Mouse (Mus musculus) leukemia stem cell, adult 10-12 weeks (primary cell): ENCODE results near the gene Hltf. TPM values are rescaled to one million over a fixed set of nuclear protein-coding genes. Genes with fewer than 3 reads are reported as not detected.

Experiments
- polyA plus RNA-seq: library from polyadenylated mRNA; stranded (reverse); fragments of >175 nt; gene quantifications from 2 replicates; pipeline ENCODE4 v1.2.3, GENCODE M21; 2012; ENCODE audit warnings: low replicate concordance

Hltf gene
- 9.5 and 27.5 TPM in 2 replicates for polyA plus RNA-seq

GRCm38 (mm10) chr3:20057306-20058196, at the start of gene Hltf:
TSS of gene Hltf (plus strand) at chr3:20057811.

GRCm38 (mm10) chr3:20034719-20035404, 22.7 kb upstream of the Hltf start, which contains the start of gene Hps3:
TSS of gene Hps3 (minus strand) at chr3:20035315.

GRCm38 (mm10) chr3:20154531-20155367, 97.1 kb downstream of the Hltf start, which contains the start of gene Gyg:
TSS of gene Gyg (minus strand) at chr3:20155317.

Other genes starting within 250 kb of the Hltf start
- 0.23 TPM in 1 of 2 replicates, not detected in the other for gene Cp, start 100.8 kb upstream of the Hltf start, polyA plus RNA-seq
- gene Hps3, start 22.5 kb upstream of the Hltf start, polyA plus RNA-seq, result 11.6 and 15.3 TPM in 2 replicates
- gene Gyg, start 97.5 kb downstream of the Hltf start, polyA plus RNA-seq, result 2.9 and 7.7 TPM in 2 replicates
- 0.72 and 0.96 TPM in 2 replicates for gene Cpa3, start 184.4 kb downstream of the Hltf start, polyA plus RNA-seq
- gene Cpb1, start 217.9 kb downstream of the Hltf start, polyA plus RNA-seq, result not detected in 2 replicates